Mouse (Mus musculus) embryonic fibroblast, embryonic 13.5 days (primary cell): ENCODE measurements around the gene Trub1.
A peak's percentile ranks its signal among the peaks of the same experiment; 100 is the strongest.

Experiments
- CTCF ChIP-seq: IDR thresholded peaks from 2 replicates; pipeline ENCODE4 v1.5.1; 2011; ENCODE audit warnings: mild to moderate bottlenecking, control low read depth, low read length, moderate library complexity, borderline replicate concordance; ENCODE audit not compliant: insufficient read depth
- POLR2A ChIP-seq: IDR thresholded peaks from 2 replicates; pipeline ENCODE4 v1.6.1; 2011; ENCODE audit warnings: low read depth, mild to moderate bottlenecking, control low read depth, low read length, moderate library complexity

DNA sequence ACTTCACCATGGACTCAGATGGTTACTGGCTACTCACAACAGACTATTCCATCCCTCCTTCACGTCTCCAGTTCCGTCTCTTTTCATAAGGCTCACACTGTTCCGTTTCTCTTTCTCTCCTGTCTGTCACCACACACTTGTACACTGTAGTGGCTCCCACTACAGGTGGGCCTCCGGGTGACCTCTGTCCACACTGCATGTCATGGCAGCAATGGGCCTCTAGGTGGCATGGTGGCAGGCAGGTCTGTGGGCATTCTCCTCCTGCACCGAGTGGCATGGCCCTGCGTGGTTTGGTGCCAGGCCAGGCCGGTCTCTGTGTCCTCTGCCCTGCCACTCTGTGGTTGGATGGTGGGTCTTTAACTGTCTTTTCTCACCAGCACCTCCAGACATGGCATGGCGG is 30.1 kb downstream of the Trub1 start:
- TF ChIP-seq CTCF: peak; percentile 68; the same call in 1 of the 2 replicates
- TF ChIP-seq POLR2A: no peak
